Mouse (Mus musculus) neural tube, embryonic 11.5 days (tissue): ENCODE results near the gene Cdk5rap2. TPM values are rescaled to one million over a fixed set of nuclear protein-coding genes. Genes with fewer than 3 reads are reported as not detected.

Experiments used
- ATAC-seq: fragments of 200-750 bp; cut with Nextera tagmentation; 2 replicates; pipeline ENCODE4 v1.8.0; 2017; ENCODE audit warnings: moderate number of reproducible peaks, mild to moderate bottlenecking, moderate TSS enrichment, moderate library complexity; ENCODE audit not compliant: insufficient read depth, low FRiP score, low TSS enrichment
- DNase-seq: peaks from one replicate; pipeline ENCODE4 v3.0.0-alpha.2; 2015; ENCODE audit warnings: low spot score
- H3K27ac ChIP-seq: fragments of 300-500 bp; sonication (generic); 2 replicates; pipeline ENCODE4 v1.5.1; 2014; ENCODE audit warnings: low read depth, mild to moderate bottlenecking, low read length
- H3K27me3 ChIP-seq: fragments of 300-500 bp; sonication (generic); 2 replicates; pipeline ENCODE4 v1.6.1; 2014; ENCODE audit warnings: mild to moderate bottlenecking, low read length, mixed read lengths; ENCODE audit not compliant: control insufficient read depth, insufficient read depth
- H3K36me3 ChIP-seq: fragments of 300-500 bp; sonication (generic); 2 replicates; pipeline ENCODE4 v1.6.1; 2014; ENCODE audit warnings: mild to moderate bottlenecking, low read length, moderate library complexity, mixed read lengths; ENCODE audit not compliant: control insufficient read depth, insufficient read depth
- H3K4me1 ChIP-seq: fragments of 300-500 bp; sonication (generic); 2 replicates; pipeline ENCODE4 v1.6.1; 2014; ENCODE audit warnings: low read length, mixed read lengths; ENCODE audit not compliant: control insufficient read depth, insufficient read depth
- H3K4me2 ChIP-seq: fragments of 300-500 bp; sonication (generic); 2 replicates; pipeline ENCODE4 v1.6.1; 2014; ENCODE audit warnings: low read depth, mild to moderate bottlenecking, moderate library complexity
- H3K4me3 ChIP-seq: fragments of 300-500 bp; sonication (generic); 2 replicates; pipeline ENCODE4 v1.5.1; 2014; ENCODE audit warnings: low read depth, low read length
- H3K9ac ChIP-seq: fragments of 300-500 bp; sonication (generic); 2 replicates; pipeline ENCODE4 v1.6.1; 2014; ENCODE audit warnings: mild to moderate bottlenecking, low read length
- H3K9me3 ChIP-seq: fragments of 300-500 bp; sonication (generic); 2 replicates; pipeline ENCODE4 v1.6.1; 2016; ENCODE audit warnings: low read length; ENCODE audit not compliant: control insufficient read depth
- WGBS: fragments of 180-500 bp; shearing (Covaris S2); extraction: QIAGEN DNeasy Blood & Tissue Kit; methylation state at CpG from one replicate; pipeline ENCODE4 v1.1.7; 2014; 5-methylcytosine and 5-hydroxymethylcytosine counted together
- polyA plus RNA-seq: library from polyadenylated mRNA; unstranded; fragments of >200 nt; fragmentation: Nextera tagmentation; extraction: Ambion mirVana; gene quantifications from 2 replicates; pipeline ENCODE4 v1.2.1, GENCODE M21; 2014

Cdk5rap2 gene
- polyA plus RNA-seq, result 19.0 and 24.9 TPM in 2 replicates

- WGBS, result under 1% methylated on average over 55 of the region's 55 CpGs
- Histone ChIP-seq H3K36me3 (no peaks in the 10 kb centered on the region), H3K27ac (peak within 1 kb of the TSS; percentile 64), H3K4me2 (peak within 1 kb of the TSS; percentile 55), H3K9ac (peak within 1 kb of the TSS; percentile 86), H3K27me3 (no peaks in the 10 kb centered on the region), H3K9me3 (no peaks in the 10 kb centered on the region), H3K4me3 (peak within 1 kb of the TSS; percentile 79), H3K4me1 (peaks cover 7% of the 10 kb centered on the region; the same call in 1 of the 2 replicates)
- DNase-seq (peak; percentile 97), ATAC-seq (peak; percentile 97)
Measured at GRCm38 (mm10) chr4:70409994-70410721, at the start of gene Cdk5rap2. Gene Cdk5rap2 (minus strand): TSS chr4:70410443.

GRCm38 (mm10) chr4:70452161-70452560 lies 41.9 kb upstream of the Cdk5rap2 start:
- no peaks in the 10 kb centered on the region for H3K9me3 ChIP-seq
- no peak overlapping the region for H3K4me3 ChIP-seq
- ATAC-seq (no peak), DNase-seq (no peak)
- H3K4me2 ChIP-seq, result no peak overlapping the region
- H3K36me3 ChIP-seq, result no peaks in the 10 kb centered on the region
- 94% methylated on average over 3 of the region's 3 CpGs for WGBS
- no peaks in the 10 kb centered on the region for H3K27me3 ChIP-seq
- H3K4me1 ChIP-seq, result no peaks in the 10 kb centered on the region
- H3K9ac ChIP-seq, result no peak overlapping the region
- no peak overlapping the region for H3K27ac ChIP-seq

GRCm38 (mm10) chr4:70451750-70452149 lies 41.5 kb upstream of the Cdk5rap2 start:
- 0% methylated on average over 2 of the region's 2 CpGs for WGBS
- Histone ChIP-seq H3K27me3 (no peaks in the 10 kb centered on the region), H3K4me1 (no peaks in the 10 kb centered on the region), H3K4me2 (no peak overlapping the region), H3K36me3 (no peaks in the 10 kb centered on the region), H3K4me3 (no peak overlapping the region), H3K9ac (no peak overlapping the region), H3K9me3 (no peaks in the 10 kb centered on the region), H3K27ac (no peak overlapping the region)
- DNase-seq, result peak; percentile 62
- no peak for ATAC-seq

- Histone ChIP-seq H3K9me3 (no peaks in the 10 kb centered on the region), H3K4me3 (no peak overlapping the region), H3K36me3 (no peaks in the 10 kb centered on the region), H3K27me3 (no peaks in the 10 kb centered on the region), H3K4me2 (no peak overlapping the region), H3K27ac (no peak overlapping the region), H3K9ac (no peak overlapping the region), H3K4me1 (no peaks in the 10 kb centered on the region)
- no peak for ATAC-seq
- 81% methylated on average over 1 of the region's 1 CpGs for WGBS
- no peak for DNase-seq
Measured at GRCm38 (mm10) chr4:70449668-70450067, 39.4 kb upstream of the Cdk5rap2 start.

- no peak for DNase-seq
- Histone ChIP-seq H3K4me1 (no peaks in the 10 kb centered on the region), H3K36me3 (no peaks in the 10 kb centered on the region), H3K4me3 (no peak overlapping the region), H3K9ac (no peak overlapping the region), H3K9me3 (no peaks in the 10 kb centered on the region), H3K27me3 (no peaks in the 10 kb centered on the region), H3K27ac (no peak overlapping the region), H3K4me2 (no peak overlapping the region)
- ATAC-seq, result no peak
- WGBS, result 88% methylated on average over 3 of the region's 3 CpGs
Measured at GRCm38 (mm10) chr4:70446774-70447173, 36.5 kb upstream of the Cdk5rap2 start.

- Histone ChIP-seq H3K4me2 (no peak overlapping the region), H3K27ac (no peak overlapping the region), H3K9ac (no peak overlapping the region), H3K36me3 (no peaks in the 10 kb centered on the region), H3K4me1 (no peaks in the 10 kb centered on the region), H3K27me3 (no peaks in the 10 kb centered on the region), H3K9me3 (no peaks in the 10 kb centered on the region), H3K4me3 (no peak overlapping the region)
- no peak for DNase-seq
- ATAC-seq, result no peak
- 71% methylated on average over 2 of the region's 2 CpGs for WGBS
Measured at GRCm38 (mm10) chr4:70420202-70420601, 10.0 kb upstream of the Cdk5rap2 start.

GRCm38 (mm10) chr4:70412126-70412525 lies 1.9 kb upstream of the Cdk5rap2 start:
- H3K4me2 ChIP-seq, result no peak overlapping the region
- ATAC-seq (peak; percentile 7; the same call in 1 of the 2 replicates), DNase-seq (peak; percentile 20)
- H3K4me1 ChIP-seq, result peaks cover 7% of the 10 kb centered on the region; the same call in 1 of the 2 replicates
- H3K27me3 ChIP-seq, result no peaks in the 10 kb centered on the region
- H3K4me3 ChIP-seq, result no peak overlapping the region
- H3K9me3 ChIP-seq, result no peaks in the 10 kb centered on the region
- no peaks in the 10 kb centered on the region for H3K36me3 ChIP-seq
- no peak overlapping the region for H3K9ac ChIP-seq
- no peak overlapping the region for H3K27ac ChIP-seq
- WGBS, result 32% methylated on average over 2 of the region's 2 CpGs

GRCm38 (mm10) chr4:70409456-70409855 lies 787 bp downstream of the Cdk5rap2 start:
- peak overlapping the region; percentile 79 for H3K4me3 ChIP-seq
- no peaks in the 10 kb centered on the region for H3K27me3 ChIP-seq
- no peaks in the 10 kb centered on the region for H3K9me3 ChIP-seq
- 24% methylated on average over 9 of the region's 9 CpGs for WGBS
- no peaks in the 10 kb centered on the region for H3K36me3 ChIP-seq
- peaks cover 7% of the 10 kb centered on the region; the same call in 1 of the 2 replicates for H3K4me1 ChIP-seq
- ATAC-seq (no peak), DNase-seq (no peak)
- H3K9ac ChIP-seq, result peak overlapping the region; percentile 86
- H3K27ac ChIP-seq, result no peak overlapping the region
- H3K4me2 ChIP-seq, result peak overlapping the region; percentile 55
